Mouse (Mus musculus): Measurements from ENCODE around the gene Ltb4r2.
A peak's percentile ranks its signal among the peaks of the same experiment; 100 is the strongest.

Ltb4r2 gene

DNA sequence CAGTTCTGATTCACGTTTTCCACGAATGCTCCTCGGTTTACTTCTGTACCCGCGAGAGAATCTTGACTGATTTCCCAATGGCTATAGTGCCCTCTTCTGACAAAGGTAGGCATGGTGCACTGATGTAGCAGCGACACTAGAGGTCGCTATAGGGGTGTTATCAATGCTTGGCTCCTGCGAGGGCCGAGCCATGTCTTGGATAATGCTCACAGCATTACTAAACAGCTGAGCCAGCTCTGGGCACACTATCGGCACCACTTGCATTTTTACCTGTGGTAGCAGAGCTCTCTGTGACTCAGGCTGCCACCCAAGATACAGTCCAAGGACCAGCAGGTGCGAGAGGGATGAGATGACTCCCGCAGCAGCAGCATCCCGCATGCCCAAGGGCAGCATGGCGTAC, 20.1 kb downstream of the Ltb4r2 start:
- peak; percentile 73 for DNase-seq (ENCODE audit: low read depth, low spot score)

- no peak for DNase-seq (ENCODE audit: low read depth, low spot score)
These were observed 21.2 kb downstream of the Ltb4r2 start for GRCm38 (mm10) chr14:55782361-55782960.

DNA sequence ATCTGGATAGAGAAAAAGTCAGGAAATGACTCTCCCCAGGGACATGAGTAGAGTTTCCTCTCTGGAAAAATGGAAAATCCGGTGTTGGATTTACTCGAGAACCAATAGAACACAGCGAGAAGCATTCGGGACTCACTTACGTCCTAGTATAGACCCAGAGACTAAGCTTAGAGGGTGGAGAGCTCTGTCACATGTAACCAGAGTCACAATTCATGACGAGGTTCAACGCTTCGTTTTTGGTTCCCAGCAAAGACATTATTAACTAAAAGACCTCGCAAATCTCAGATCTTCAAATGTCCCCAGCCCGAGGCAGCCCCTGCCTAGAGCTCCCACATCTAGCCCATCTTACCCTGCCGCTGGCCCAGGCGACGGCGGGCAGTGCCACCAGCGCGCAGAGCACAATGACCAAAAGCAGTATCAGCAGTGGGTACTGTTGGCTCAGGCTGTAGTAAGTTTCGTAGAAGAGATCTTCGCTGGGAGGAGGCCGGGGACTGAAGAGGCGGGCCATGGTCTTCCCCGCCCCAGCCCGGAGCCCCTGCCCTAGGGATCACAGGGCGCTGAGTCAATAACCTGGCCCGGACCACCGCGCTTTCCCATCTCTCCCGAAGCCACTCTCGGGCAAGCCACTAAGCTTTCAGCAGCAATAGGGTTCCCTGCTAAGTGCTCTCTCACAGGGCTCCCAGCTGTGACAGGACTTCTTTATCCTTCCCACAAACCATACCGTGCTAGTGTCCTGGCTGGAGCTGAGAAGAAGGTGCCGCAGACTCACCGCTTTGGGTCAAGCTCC, 22.1 kb downstream of the Ltb4r2 start:
- DNase-seq (ENCODE audit: low read depth, low spot score), result no peak

DNA sequence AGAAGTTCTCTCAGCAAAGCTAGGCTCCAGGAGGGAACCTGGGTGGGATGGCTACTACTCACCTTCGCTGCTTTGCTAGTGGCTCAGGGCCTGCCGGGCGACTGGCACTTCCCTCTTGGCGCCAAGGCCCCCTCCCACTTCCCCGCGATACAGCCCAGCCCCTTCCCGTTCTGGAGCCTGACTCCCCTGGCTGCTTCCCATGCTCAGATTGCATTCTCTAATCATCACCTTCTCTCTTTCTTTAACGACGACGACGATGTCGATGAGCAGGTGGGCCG, 22.7 kb downstream of the Ltb4r2 start, which contains the start of gene Adcy4:
Gene Adcy4 (minus strand): TSS at position 138 of the 278 bp plus-strand sequence.
- DNase-seq (ENCODE audit: low read depth, low spot score), result no peak

DNA sequence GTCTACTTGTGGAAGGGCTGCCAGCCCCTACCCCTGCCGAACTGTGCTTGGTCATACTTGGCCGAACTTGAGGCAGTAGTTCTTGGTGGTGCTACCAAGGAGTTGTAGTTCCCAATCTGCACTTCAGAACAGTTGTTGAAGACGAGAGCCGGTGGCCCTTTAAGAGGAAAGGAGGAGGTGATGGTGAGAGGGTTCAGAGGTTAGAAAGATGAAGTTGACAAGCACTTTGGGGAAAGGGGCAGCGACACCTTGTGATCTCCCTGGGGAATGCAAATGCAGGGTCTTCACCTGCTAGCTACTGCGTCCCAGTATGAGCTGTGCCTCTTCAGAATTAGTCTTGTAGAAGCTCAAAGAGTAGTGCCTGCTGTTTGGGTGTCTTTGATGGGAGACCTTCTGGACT, 24.0 kb downstream of the Ltb4r2 start:
- DNase-seq (ENCODE audit: low read depth, low spot score), result no peak

DNA sequence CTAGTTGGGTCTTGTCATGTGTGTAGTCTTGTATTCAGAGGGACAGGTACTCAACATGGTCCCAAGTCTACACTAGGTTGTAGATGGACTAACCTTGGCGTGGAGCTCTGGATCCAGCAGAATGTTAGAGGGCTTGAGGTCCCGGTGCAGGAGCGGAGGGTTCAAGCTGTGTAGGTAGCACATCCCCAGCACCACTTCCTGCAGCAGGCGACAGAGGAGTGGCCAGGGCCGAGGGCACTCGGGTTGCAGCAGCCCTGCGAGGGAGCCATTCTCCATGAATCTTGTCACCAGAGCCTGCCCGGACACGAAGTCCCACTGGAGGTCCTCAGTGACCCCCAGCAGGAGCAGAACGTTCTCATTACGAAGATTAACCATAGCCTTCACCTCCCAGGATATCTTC, 26.5 kb downstream of the Ltb4r2 start:
- DNase-seq (ENCODE audit: low read depth, low spot score), result no peak

DNA sequence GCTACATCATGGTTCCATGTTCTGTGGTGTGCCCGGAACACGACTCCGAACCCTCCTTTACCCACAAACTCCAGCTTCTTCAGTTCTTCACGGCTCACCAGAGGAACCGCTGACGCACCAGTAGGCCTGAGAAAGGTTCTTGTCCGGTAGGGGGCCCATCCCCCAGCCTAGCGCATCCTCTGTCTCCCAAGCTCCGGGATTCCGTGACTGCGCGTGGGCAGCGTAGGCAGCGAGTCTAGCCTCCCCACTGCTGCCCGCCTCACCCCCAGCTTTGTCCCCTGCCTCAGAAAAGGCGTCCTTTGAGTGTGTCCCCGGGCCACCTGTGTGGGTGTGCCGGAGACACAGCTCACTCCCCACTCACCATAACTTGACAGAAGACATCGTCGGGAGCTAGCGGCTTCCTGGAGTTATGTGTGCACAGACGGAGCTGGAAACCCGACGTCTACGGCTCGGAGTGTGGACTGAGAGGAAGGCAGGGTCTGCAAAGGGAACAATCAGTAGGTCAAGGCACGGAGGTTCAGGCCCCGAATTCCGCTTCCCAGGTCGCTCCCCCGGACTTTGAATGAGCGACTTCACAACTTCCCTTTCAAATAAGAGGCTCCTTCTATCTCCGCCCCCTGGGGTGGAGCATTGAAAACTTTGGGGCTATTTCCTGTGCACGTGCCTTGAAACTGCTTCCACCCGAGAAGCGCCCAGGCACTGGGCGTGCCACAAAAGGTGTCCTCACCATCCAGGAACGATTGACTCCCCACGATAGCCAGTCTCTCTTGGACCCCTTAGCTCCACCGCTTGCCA, 27.2 kb downstream of the Ltb4r2 start, which contains the start of gene Ripk3:
Gene Ripk3 (minus strand): TSS at position 610 of the 795 bp plus-strand sequence.
- DNase-seq (ENCODE audit: low read depth, low spot score), result peak; percentile 82

GRCm38 (mm10) chr14:55793461-55793860, 32.2 kb downstream of the Ltb4r2 start:
- DNase-seq (ENCODE audit: low read depth, low spot score), result no peak

GRCm38 (mm10) chr14:55793946-55794345, 32.7 kb downstream of the Ltb4r2 start:
- DNase-seq (ENCODE audit: low read depth, low spot score), result no peak

DNA sequence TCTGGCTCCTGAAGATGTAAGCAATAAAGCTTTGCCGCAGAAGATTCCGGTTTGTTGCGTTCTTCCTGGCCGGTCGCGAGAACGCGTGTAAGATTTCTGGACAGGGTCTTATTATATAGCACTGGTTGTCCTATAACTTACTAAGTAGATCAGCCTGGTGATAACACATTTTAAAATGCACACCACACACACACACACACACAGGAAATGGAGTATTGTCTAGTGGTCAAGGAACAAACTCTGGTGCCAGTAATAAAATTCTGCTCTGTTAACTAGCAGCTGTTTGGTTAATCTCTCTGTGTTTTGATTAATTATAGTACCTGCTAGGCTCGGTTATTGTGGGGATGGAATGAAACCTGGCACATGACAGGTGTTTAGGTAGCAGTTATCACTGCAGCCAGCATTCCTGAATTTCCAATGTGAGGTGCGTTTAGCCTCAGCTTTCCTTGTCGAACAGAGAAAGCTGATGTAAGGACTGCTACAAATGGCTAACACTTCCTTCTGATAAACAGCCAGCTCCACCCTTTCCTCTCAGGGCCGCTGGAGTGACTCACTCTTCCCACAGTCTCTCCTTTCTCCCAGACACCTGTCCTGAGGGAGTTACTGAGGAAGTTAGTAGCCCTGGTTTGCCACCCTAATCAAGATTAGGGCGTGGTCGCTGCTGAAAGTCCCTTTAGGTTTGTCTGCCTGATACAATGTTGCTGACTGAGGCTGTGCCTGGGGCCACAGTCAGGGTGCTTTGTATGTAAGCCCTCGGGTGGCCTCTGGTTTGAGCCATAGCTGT, 34.3 kb downstream of the Ltb4r2 start:
- DNase-seq (ENCODE audit: low read depth, low spot score), result no peak
